Mouse (Mus musculus) stomach, postnatal 0 days (tissue): ENCODE measurements around the gene Ccdc116.

ENCODE experiments used
- CTCF ChIP-seq: IDR thresholded peaks from 2 replicates; pipeline ENCODE4 v1.5.1; 2016; ENCODE audit warnings: antibody characterized with exemption, low read depth, mild to moderate bottlenecking, moderate library complexity
- EP300 ChIP-seq: optimal IDR thresholded peaks from 2 replicates; pipeline ENCODE3; 2016; ENCODE audit warnings: antibody characterized with exemption

GRCm38 (mm10) chr16:17177623-17178170, 30.7 kb upstream of the Ccdc116 start:
- no peak for TF ChIP-seq CTCF
- TF ChIP-seq EP300 = no peak
